26 mouse cellular contexts compared by ENCODE assay signal in genomic region chr8:94789256-94789955, GRCm38 (mm10). TPM values are rescaled to one million over a fixed set of nuclear protein-coding genes. Genes with fewer than 3 reads are reported as not detected.
A peak's percentile ranks its signal among the peaks of the same experiment; 100 is the strongest.
DNase-seq lines count a peak whose midpoint lies in the region; ATAC-seq and TF ChIP-seq lines count a peak whose summit lies in the region.
"Had no signal": no experiment of that assay in that cellular context is flagged by ENCODE, and none has a peak within 500 bp of the region (broad histone marks: within the 10 kb centered on the region; RNA-seq: fewer than 3 reads in every experiment).

No protein-coding gene starts in this region.

- POLR2A ChIA-PET in Patski (lab: Charles Lee) = interaction anchor here (1.2 kb wide), 1 partner anchor 18 kb away, joined by 4 read pairs; the partner anchor contains the start of gene Cx3cl1

- no peak for TF ChIP-seq CTCF in intestine, postnatal 0 days (IDR thresholded peaks at IDR 0.05; ENCODE audit: low read depth)
- TF ChIP-seq CTCF in Patski (IDR thresholded peaks at IDR 0.05) = no peak

- peak; percentile 52 to 71 for DNase-seq in kidney, postnatal 36 days
- DNase-seq in 3T3-L1 (ENCODE audit: low read depth, low spot score) = peak; percentile 86
- DNase-seq in Patski (ENCODE audit: low read depth, low spot score) = no peak
- DNase-seq in frontal cortex, adult 2 months (ENCODE audit: extremely low spot score in 1 of 2, low spot score in 1 of 2) = no peak
- DNase-seq in urinary bladder, postnatal 10 days (ENCODE audit: low spot score) = no peak
- DNase-seq: adrenal gland, postnatal 25 days; cerebellum, adult 9-11 months; forebrain, postnatal 0 days; gastrocnemius, postnatal 36 days; heart, postnatal 4 days; left cerebral cortex, postnatal 4 days; lung, embryonic 14.5 days; right cerebral cortex, postnatal 4 days; thymus, adult 2 months; thymus, postnatal 4 days had no signal

- H3K4me1 ChIP-seq in intestine, postnatal 0 days (replicated peaks; ENCODE audit: control insufficient read depth, insufficient read depth, low read length) = no peaks in the 10 kb centered on the region; the same call in 1 of the 2 replicates
- H3K4me1 ChIP-seq in intestine, embryonic 16.5 days (ENCODE audit: control insufficient read depth, insufficient read depth, low read length) = peaks cover 11% of the 10 kb centered on the region; the same call in 1 of the 2 replicates
- H3K4me1 ChIP-seq in kidney, embryonic 15.5 days = peaks cover 10% of the 10 kb centered on the region

- H3K27ac ChIP-seq in intestine, postnatal 0 days (ENCODE audit: low read depth, low read length) = peak overlapping the region; percentile 66
- H3K27ac ChIP-seq in intestine, embryonic 16.5 days (ENCODE audit: low read length) = no peak overlapping the region
- no peak overlapping the region for H3K27ac ChIP-seq in kidney, embryonic 15.5 days
- H3K27ac ChIP-seq: embryonic facial prominence, embryonic 15.5 days; hindbrain, embryonic 14.5 days; limb, embryonic 15.5 days; stomach, embryonic 15.5 days had no signal

- no peak overlapping the region for H3K9ac ChIP-seq in intestine, postnatal 0 days (ENCODE audit: low read depth, low read length)
- no peak overlapping the region for H3K9ac ChIP-seq in intestine, embryonic 16.5 days (ENCODE audit: low read depth, low read length)
- H3K9ac ChIP-seq in kidney, embryonic 15.5 days = no peak overlapping the region
- H3K9ac ChIP-seq: embryonic facial prominence, embryonic 15.5 days; forebrain, postnatal 0 days; hindbrain, embryonic 14.5 days; limb, embryonic 15.5 days; lung, embryonic 14.5 days; stomach, embryonic 15.5 days had no signal

- CTCF ChIA-PET in Patski (lab: Charles Lee) = interaction anchor here (1.0 to 3.1 kb wide), 4 partner anchors 12 to 83 kb away, joined by 5 to 13 read pairs (median 6); partner anchors contain the start of gene Ccl17

- H3K4me2 ChIP-seq in intestine, postnatal 0 days (replicated peaks; ENCODE audit: low read depth) = no peak overlapping the region
- no peak overlapping the region for H3K4me2 ChIP-seq in intestine, embryonic 16.5 days (ENCODE audit: low read depth, low read length)
- H3K4me2 ChIP-seq in kidney, embryonic 15.5 days = no peak overlapping the region
- H3K4me2 ChIP-seq: embryonic facial prominence, embryonic 15.5 days; hindbrain, embryonic 14.5 days; limb, embryonic 15.5 days; lung, embryonic 14.5 days; stomach, embryonic 15.5 days had no signal

- WGBS in intestine, postnatal 0 days = 72% methylated on average over 10 of the region's 10 CpGs
- WGBS in intestine, embryonic 16.5 days = 73% methylated on average over 10 of the region's 10 CpGs
- 71% methylated on average over 10 of the region's 10 CpGs for WGBS in kidney, embryonic 15.5 days

- H3K27me3 ChIP-seq in intestine, postnatal 0 days (replicated peaks; ENCODE audit: control insufficient read depth, insufficient read depth, low read length) = no peaks in the 10 kb centered on the region
- H3K27me3 ChIP-seq in intestine, embryonic 16.5 days (replicated peaks; ENCODE audit: control insufficient read depth, insufficient read depth, low read length) = no peaks in the 10 kb centered on the region
- no peaks in the 10 kb centered on the region for H3K27me3 ChIP-seq in kidney, embryonic 15.5 days
- no peaks in the 10 kb centered on the region for H3K27me3 ChIP-seq in Patski
- H3K27me3 ChIP-seq: embryonic facial prominence, embryonic 15.5 days; limb, embryonic 15.5 days; stomach, embryonic 15.5 days had no signal

- no peaks in the 10 kb centered on the region for H3K36me3 ChIP-seq in intestine, postnatal 0 days (ENCODE audit: control insufficient read depth, insufficient read depth)
- H3K36me3 ChIP-seq in intestine, embryonic 16.5 days (ENCODE audit: control insufficient read depth, insufficient read depth, low read length) = no peaks in the 10 kb centered on the region
- H3K36me3 ChIP-seq in kidney, embryonic 15.5 days = no peaks in the 10 kb centered on the region
- H3K36me3 ChIP-seq: embryonic facial prominence, embryonic 15.5 days; G1E; limb, embryonic 15.5 days; stomach, embryonic 15.5 days had no signal

- H3K9me3 ChIP-seq in intestine, postnatal 0 days (ENCODE audit: control insufficient read depth) = no peaks in the 10 kb centered on the region
- no peaks in the 10 kb centered on the region for H3K9me3 ChIP-seq in intestine, embryonic 16.5 days (ENCODE audit: control insufficient read depth, low read length)
- H3K9me3 ChIP-seq in kidney, embryonic 15.5 days (replicated peaks) = no peaks in the 10 kb centered on the region
- H3K9me3 ChIP-seq: embryonic facial prominence, embryonic 15.5 days; G1E; limb, embryonic 15.5 days; stomach, embryonic 15.5 days had no signal

- in situ Hi-C loops in Patski (cut with MboI; ENCODE audit: low pct_unique_long_range_greater_than_20kb) = loop anchor here (10.0 kb wide), 1 partner anchor 85 kb away; no protein-coding TSS in a partner anchor

- peak; percentile 28; the same call in 1 of the 2 replicates for ATAC-seq in intestine, postnatal 0 days
- no peak for ATAC-seq in intestine, embryonic 16.5 days
- no peak for ATAC-seq in kidney, embryonic 15.5 days (replicated peaks; ENCODE audit: low FRiP score)
- ATAC-seq in Patski = peak; percentile 29
- ATAC-seq: forebrain, postnatal 0 days; inflammation-experienced regulatory T-cells, adult 6 months had no signal

- H3K4me3 ChIP-seq in intestine, postnatal 0 days (ENCODE audit: low read depth, low read length) = no peak overlapping the region
- no peak overlapping the region for H3K4me3 ChIP-seq in intestine, embryonic 16.5 days (ENCODE audit: low read length)
- H3K4me3 ChIP-seq in kidney, embryonic 15.5 days (replicated peaks) = no peak overlapping the region
- H3K4me3 ChIP-seq: embryonic facial prominence, embryonic 15.5 days; limb, embryonic 15.5 days; stomach, embryonic 15.5 days had no signal

RNA-seq across cellular contexts. Expression of gene Cx3cl1, which starts 17.6 kb away (rescaled TPM):
- polyA plus RNA-seq in intestine, postnatal 0 days (2015; fragmentation: Nextera tagmentation; extraction: Ambion mirVana) = 91.8 and 95.5 TPM in 2 replicates
- polyA plus RNA-seq in intestine, embryonic 16.5 days (2015; fragmentation: Nextera tagmentation; extraction: Ambion mirVana) = 34.7 and 47.2 TPM in 2 replicates
- polyA plus RNA-seq in kidney, embryonic 15.5 days (2015; fragmentation: Nextera tagmentation; extraction: Ambion mirVana) = 9.6 and 9.8 TPM in 2 replicates
- 38.7 TPM for polyA plus RNA-seq in Patski (2021)
- polyA plus RNA-seq in frontal cortex, adult 2 months (2012; rRNA removed) = 470 and 510 TPM in 2 replicates
- polyA plus RNA-seq: G1E had no signal

RNA-seq across cellular contexts. Expression of gene Ccl17, which starts 20.8 kb away (rescaled TPM):
- polyA plus RNA-seq in intestine, postnatal 0 days (2015; fragmentation: Nextera tagmentation; extraction: Ambion mirVana) = 1.2 and 1.3 TPM in 2 replicates
- 0.29 and 1.3 TPM in 2 replicates for polyA plus RNA-seq in intestine, embryonic 16.5 days (2015; fragmentation: Nextera tagmentation; extraction: Ambion mirVana)
- polyA plus RNA-seq in kidney, embryonic 15.5 days (2015; fragmentation: Nextera tagmentation; extraction: Ambion mirVana) = not detected in 2 replicates
- 14.5 TPM for polyA plus RNA-seq in Patski (2021)
- 2.2 and 3.1 TPM in 2 replicates for polyA plus RNA-seq in frontal cortex, adult 2 months (2012; rRNA removed)
- polyA plus RNA-seq: embryonic facial prominence, embryonic 15.5 days; G1E; inflammation-experienced regulatory T-cells, adult 6 months; limb, embryonic 15.5 days; lung, embryonic 14.5 days; midbrain, embryonic 14.5 days; stomach, embryonic 15.5 days had no signal

RNA-seq across cellular contexts. Expression of gene Ccl22, which starts 44.0 kb away (rescaled TPM):
- polyA plus RNA-seq in intestine, postnatal 0 days (2015; fragmentation: Nextera tagmentation; extraction: Ambion mirVana) = 0.05 TPM in 1 of 2 replicates, not detected in the other
- polyA plus RNA-seq in intestine, embryonic 16.5 days (2015; fragmentation: Nextera tagmentation; extraction: Ambion mirVana) = 0.10 TPM in 1 of 2 replicates, not detected in the other
- not detected in 2 replicates for polyA plus RNA-seq in kidney, embryonic 15.5 days (2015; fragmentation: Nextera tagmentation; extraction: Ambion mirVana)
- not detected for polyA plus RNA-seq in Patski (2021)
- 0.22 and 0.23 TPM in 2 replicates for polyA plus RNA-seq in frontal cortex, adult 2 months (2012; rRNA removed)
- polyA plus RNA-seq: embryonic facial prominence, embryonic 15.5 days; hindbrain, embryonic 14.5 days; inflammation-experienced regulatory T-cells, adult 6 months; limb, embryonic 15.5 days; lung, embryonic 14.5 days; neural tube, embryonic 14.5 days; stomach, embryonic 15.5 days had no signal

RNA-seq across cellular contexts. Expression of gene Coq9, which starts 48.7 kb away (rescaled TPM):
- 79.4 and 80.7 TPM in 2 replicates for polyA plus RNA-seq in intestine, postnatal 0 days (2015; fragmentation: Nextera tagmentation; extraction: Ambion mirVana)
- polyA plus RNA-seq in intestine, embryonic 16.5 days (2015; fragmentation: Nextera tagmentation; extraction: Ambion mirVana) = 142 and 145 TPM in 2 replicates
- polyA plus RNA-seq in kidney, embryonic 15.5 days (2015; fragmentation: Nextera tagmentation; extraction: Ambion mirVana) = 81.0 and 83.6 TPM in 2 replicates
- 114 TPM for polyA plus RNA-seq in Patski (2021)
- 94.0 and 109 TPM in 2 replicates for polyA plus RNA-seq in frontal cortex, adult 2 months (2012; rRNA removed)

RNA-seq across cellular contexts. Expression of gene Ciapin1, which starts 48.8 kb away (rescaled TPM):
- 88.1 and 95.1 TPM in 2 replicates for polyA plus RNA-seq in intestine, postnatal 0 days (2015; fragmentation: Nextera tagmentation; extraction: Ambion mirVana)
- polyA plus RNA-seq in intestine, embryonic 16.5 days (2015; fragmentation: Nextera tagmentation; extraction: Ambion mirVana) = 79.1 and 90.1 TPM in 2 replicates
- polyA plus RNA-seq in kidney, embryonic 15.5 days (2015; fragmentation: Nextera tagmentation; extraction: Ambion mirVana) = 115 and 126 TPM in 2 replicates
- 128 TPM for polyA plus RNA-seq in Patski (2021)
- polyA plus RNA-seq in frontal cortex, adult 2 months (2012; rRNA removed) = 40.5 and 44.8 TPM in 2 replicates

Comparison
In these comparisons a context has a peak if more than half of its experiments do, and no peak if none do; other contexts are left out.
1. ATAC-seq: peak in intestine, postnatal 0 days (single experiment) and Patski (single experiment); none in intestine, embryonic 16.5 days (single experiment) and kidney, embryonic 15.5 days (single experiment).
2. DNase-seq: peak in kidney, postnatal 36 days (2 of 2) and 3T3-L1 (single experiment); none in Patski (single experiment), frontal cortex, adult 2 months (0 of 2) and urinary bladder, postnatal 10 days (single experiment).